Mouse (Mus musculus) sigmoid colon, adult 10 weeks (tissue): ENCODE results near the gene A430005L14Rik. TPM values are rescaled to one million over a fixed set of nuclear protein-coding genes. Genes with fewer than 3 reads are reported as not detected.

ENCODE experiments used
- polyA plus RNA-seq: library from polyadenylated mRNA; stranded (reverse); fragments of 350-450 nt; fragmentation: Illumina TruSeq; extraction: RNeasy Lipid Tissue Mini Kit (QIAGEN cat#74804); gene quantifications from one replicate; pipeline ENCODE4 v1.2.3, GENCODE M21; 2014; ENCODE audit warnings: low read depth, low replicate concordance

The A430005L14Rik gene
- 10.1 TPM for polyA plus RNA-seq

DNA sequence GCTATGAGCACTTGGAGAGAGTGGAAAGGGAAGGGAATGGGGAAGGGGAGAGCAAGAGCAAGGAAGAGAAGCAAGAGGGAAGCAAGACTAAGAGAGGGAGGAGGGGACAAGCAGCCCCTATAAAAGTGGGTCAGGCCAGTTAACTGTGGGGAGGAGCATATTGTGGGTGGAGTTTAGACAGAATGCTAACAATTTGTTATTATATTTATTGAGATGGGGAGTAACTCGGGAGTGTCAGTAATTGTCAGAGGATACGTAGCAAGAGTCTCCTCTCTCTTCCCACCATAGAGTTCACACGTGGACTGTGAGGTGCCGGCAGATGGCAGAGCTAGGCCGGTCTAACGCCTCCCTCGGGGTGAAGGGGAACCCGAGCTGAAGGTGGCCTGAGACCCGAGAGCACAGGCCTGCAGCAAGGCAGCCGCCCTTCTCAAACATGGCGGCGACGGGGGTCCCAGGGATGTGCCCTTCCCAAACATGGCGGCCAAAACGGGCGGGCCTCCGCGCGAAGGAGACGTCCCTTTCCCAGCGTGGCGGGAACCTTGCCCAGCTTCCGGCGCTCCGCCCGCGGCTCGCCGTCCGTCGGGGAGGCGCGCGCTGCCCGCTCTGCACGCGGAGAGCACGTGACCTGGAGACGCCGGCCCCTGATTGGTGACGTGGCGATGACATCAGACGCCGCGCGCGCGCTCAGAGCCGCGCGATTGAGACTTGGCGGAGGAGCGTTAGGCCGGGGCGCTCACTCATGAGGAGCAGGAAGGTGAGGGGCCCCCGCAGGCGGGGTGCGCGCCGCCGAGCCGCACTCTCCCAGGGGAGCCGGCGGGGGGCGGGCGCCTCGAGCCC, at the start of gene A430005L14Rik:
TSS of gene A430005L14Rik (plus strand) at position 669 of the 837 bp plus-strand sequence.

DNA sequence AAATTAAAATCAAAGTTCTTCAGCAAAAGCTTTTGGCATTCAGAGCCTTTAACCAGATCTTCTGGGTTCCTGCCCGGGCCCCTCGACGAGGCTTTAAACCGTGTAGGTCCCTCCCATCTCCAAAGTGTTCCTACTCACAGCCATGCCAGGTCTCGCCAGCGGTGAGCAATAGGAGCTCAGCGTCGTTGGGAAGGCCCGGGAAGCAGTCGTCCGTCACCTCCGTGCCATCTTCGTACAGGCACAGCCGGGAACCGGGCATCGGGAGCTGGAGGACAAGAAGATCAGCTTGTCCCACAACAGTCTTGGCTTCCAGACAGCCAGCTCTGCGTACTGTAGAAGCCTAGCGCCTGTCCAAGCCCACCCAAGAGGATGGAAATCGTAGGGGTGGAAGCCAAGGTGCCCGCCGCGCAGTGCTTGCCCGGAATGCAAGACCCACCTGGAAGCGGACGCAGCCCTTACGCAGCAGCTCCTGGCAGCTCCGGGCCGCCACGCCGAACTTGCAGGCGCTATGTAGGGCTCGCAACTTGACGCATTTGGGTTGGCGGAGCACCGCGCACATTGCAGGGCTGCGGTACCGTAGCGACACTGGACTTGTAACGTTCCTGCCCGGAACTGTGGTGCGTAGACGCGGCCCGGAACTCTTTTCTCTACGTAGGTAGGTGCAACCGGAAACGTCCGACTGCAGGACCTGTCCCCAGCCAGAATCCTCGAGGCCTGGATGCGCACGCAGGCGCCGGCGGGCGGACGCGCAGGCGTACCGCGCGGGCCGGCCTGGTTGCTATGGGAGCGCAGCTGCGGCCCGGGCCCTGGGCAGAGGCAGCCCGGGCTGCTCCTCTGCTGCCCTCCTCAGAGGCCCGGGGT, 17.6 kb downstream of the A430005L14Rik start, which contains the start of the genes Dffb and Cep104:
TSS of gene Dffb (minus strand) at position 696 of the 861 bp plus-strand sequence.
TSS of gene Cep104 (plus strand) at position 764 of the 861 bp plus-strand sequence.

Other genes with a start within 250 kb of the A430005L14Rik start
- 8.5 TPM for gene Dffb, start 17.9 kb downstream of the A430005L14Rik start, polyA plus RNA-seq
- gene Cep104, start 18.0 kb downstream of the A430005L14Rik start, polyA plus RNA-seq: 12.6 TPM
- gene Lrrc47, start 54.5 kb downstream of the A430005L14Rik start, polyA plus RNA-seq: 10.1 TPM
- gene Smim1, start 69.0 kb downstream of the A430005L14Rik start, polyA plus RNA-seq: 0.09 TPM
- gene Ccdc27, start 85.4 kb downstream of the A430005L14Rik start, polyA plus RNA-seq: not detected
- gene Trp73, start 183.0 kb downstream of the A430005L14Rik start, polyA plus RNA-seq: not detected
- gene Wrap73, start 185.1 kb downstream of the A430005L14Rik start, polyA plus RNA-seq: 1.2 TPM
- gene Tprgl, start 203.4 kb downstream of the A430005L14Rik start, polyA plus RNA-seq: 99.9 TPM
- 0.06 TPM for gene Megf6, start 213.5 kb downstream of the A430005L14Rik start, polyA plus RNA-seq